Mouse (Mus musculus): Measurements from ENCODE around the gene Creg2.

Gene Creg2

GRCm38 (mm10) chr1:39653028-39653427 lies 1.8 kb upstream of the Creg2 start:
- no peak for DNase-seq (ENCODE audit: extremely low spot score, low spot score)

GRCm38 (mm10) chr1:39650435-39651240 lies 636 bp downstream of the Creg2 start:
- peak; percentile 85 for DNase-seq (ENCODE audit: extremely low spot score, low spot score)

GRCm38 (mm10) chr1:39649691-39650434 lies 1.4 kb downstream of the Creg2 start:
- no peak for DNase-seq (ENCODE audit: extremely low spot score, low spot score)

- DNase-seq (ENCODE audit: extremely low spot score, low spot score) = no peak
Measured at GRCm38 (mm10) chr1:39648584-39648983, 2.7 kb downstream of the Creg2 start.

GRCm38 (mm10) chr1:39645905-39646759 lies 5.1 kb downstream of the Creg2 start:
- no peak for DNase-seq (ENCODE audit: extremely low spot score, low spot score)

GRCm38 (mm10) chr1:39644333-39644732 lies 6.9 kb downstream of the Creg2 start:
- DNase-seq (ENCODE audit: extremely low spot score, low spot score) = no peak

- DNase-seq (ENCODE audit: extremely low spot score, low spot score) = no peak
Measured at GRCm38 (mm10) chr1:39641667-39642066, 9.6 kb downstream of the Creg2 start.

GRCm38 (mm10) chr1:39637139-39637538 lies 14.1 kb downstream of the Creg2 start:
- no peak for DNase-seq (ENCODE audit: extremely low spot score, low spot score)

GRCm38 (mm10) chr1:39636660-39637059 lies 14.6 kb downstream of the Creg2 start:
- no peak for DNase-seq (ENCODE audit: extremely low spot score, low spot score)

GRCm38 (mm10) chr1:39636196-39636595 lies 15.1 kb downstream of the Creg2 start:
- DNase-seq (ENCODE audit: extremely low spot score, low spot score) = no peak

- DNase-seq (ENCODE audit: extremely low spot score, low spot score) = no peak
Measured at GRCm38 (mm10) chr1:39628606-39629005, 22.7 kb downstream of the Creg2 start.

GRCm38 (mm10) chr1:39625491-39625890 lies 25.8 kb downstream of the Creg2 start:
- no peak for DNase-seq (ENCODE audit: extremely low spot score, low spot score)

- no peak for DNase-seq (ENCODE audit: extremely low spot score, low spot score)
Measured at GRCm38 (mm10) chr1:39623729-39624128, 27.5 kb downstream of the Creg2 start.

- no peak for DNase-seq (ENCODE audit: extremely low spot score, low spot score)
Measured at GRCm38 (mm10) chr1:39623106-39623505, 28.2 kb downstream of the Creg2 start.

GRCm38 (mm10) chr1:39618524-39618923 lies 32.8 kb downstream of the Creg2 start:
- DNase-seq (ENCODE audit: extremely low spot score, low spot score) = no peak

- DNase-seq (ENCODE audit: extremely low spot score, low spot score) = no peak
Measured at GRCm38 (mm10) chr1:39615526-39615925, 35.7 kb downstream of the Creg2 start.

- peak; percentile 68 for DNase-seq (ENCODE audit: extremely low spot score, low spot score)
Measured at GRCm38 (mm10) chr1:39614462-39615279, 36.6 kb downstream of the Creg2 start.

- no peak for DNase-seq (ENCODE audit: extremely low spot score, low spot score)
Measured at GRCm38 (mm10) chr1:39613061-39613460, 38.2 kb downstream of the Creg2 start.

- DNase-seq (ENCODE audit: extremely low spot score, low spot score) = no peak
Measured at GRCm38 (mm10) chr1:39612491-39612890, 38.8 kb downstream of the Creg2 start.

GRCm38 (mm10) chr1:39608534-39608933 lies 42.7 kb downstream of the Creg2 start:
- no peak for DNase-seq (ENCODE audit: extremely low spot score, low spot score)

- no peak for DNase-seq (ENCODE audit: extremely low spot score, low spot score)
Measured at GRCm38 (mm10) chr1:39602477-39602876, 48.8 kb downstream of the Creg2 start.
